Mouse (Mus musculus) gastrocnemius, postnatal 36 days (tissue): ENCODE measurements around the gene Nt5dc2. TPM values are rescaled to one million over a fixed set of nuclear protein-coding genes. Genes with fewer than 3 reads are reported as not detected.

Experiments used
- DNase-seq, 2 experiments: peaks; one replicate each; pipeline ENCODE4 v3.0.0; 2022
- intact Hi-C: fragments of 180-260 bp; cut with DNase I; formaldehyde crosslinking; loops from one replicate; pipeline ENCODE4 v1.15.1; 2025
- total RNA-seq, 2 experiments: library from RNA; stranded (reverse); gene quantifications; 2 replicates each; pipeline ENCODE4 v1.2.3; 2021

The Nt5dc2 gene
- total RNA-seq, 2 experiments from 2014 or later: 2.2 to 2.4 TPM

GRCm38 (mm10) chr14:31133023-31133665 lies 2.3 kb downstream of the Nt5dc2 start:
- intact Hi-C loops: loop anchor here (5.0 kb wide), 1 partner anchor 54 kb away; no protein-coding TSS in a partner anchor
- DNase-seq: peak in 1 of 2 experiments; percentile 12

GRCm38 (mm10) chr14:31134015-31135000 lies 3.5 kb downstream of the Nt5dc2 start:
- intact Hi-C loops: loop anchor here (5.0 kb wide), 1 partner anchor 53 kb away; no protein-coding TSS in a partner anchor
- DNase-seq: peak in 1 of 2 experiments; percentile 17

GRCm38 (mm10) chr14:31135495-31136410 lies 4.9 kb downstream of the Nt5dc2 start:
- intact Hi-C loops: no loop called here
- DNase-seq: peak in 1 of 2 experiments; percentile 17

GRCm38 (mm10) chr14:31136411-31137280 lies 5.8 kb downstream of the Nt5dc2 start:
- peak in 1 of 2 experiments; percentile 13 for DNase-seq
- intact Hi-C loops: no loop called here

- DNase-seq: no peak
- intact Hi-C loops: no loop called here
Observed at GRCm38 (mm10) chr14:31137281-31137595, 6.4 kb downstream of the Nt5dc2 start.

GRCm38 (mm10) chr14:31137791-31138190 lies 6.9 kb downstream of the Nt5dc2 start:
- peak in 1 of 2 experiments; percentile 14 for DNase-seq
- intact Hi-C loops: no loop called here

GRCm38 (mm10) chr14:31138219-31138896 lies 7.5 kb downstream of the Nt5dc2 start:
- no peak for DNase-seq
- intact Hi-C loops: no loop called here

- intact Hi-C loops: no loop called here
- DNase-seq: no peak
Observed at GRCm38 (mm10) chr14:31138897-31139429, 8.1 kb downstream of the Nt5dc2 start.

- DNase-seq: no peak
- intact Hi-C loops: no loop called here
Observed at GRCm38 (mm10) chr14:31139666-31140065, 8.8 kb downstream of the Nt5dc2 start.

- intact Hi-C loops: no loop called here
Observed at GRCm38 (mm10) chr14:31140141-31140540, 9.3 kb downstream of the Nt5dc2 start.

GRCm38 (mm10) chr14:31141011-31141410 lies 10.2 kb downstream of the Nt5dc2 start:
- DNase-seq: peak; percentile 2 to 10

More at GRCm38 (mm10) chr14:31140141-31140540, 9.3 kb downstream of the Nt5dc2 start:
- DNase-seq: peak in 1 of 2 experiments; percentile 10

GRCm38 (mm10) chr14:31145694-31146093 lies 14.8 kb downstream of the Nt5dc2 start:
- no peak for DNase-seq
- intact Hi-C loops: no loop called here

More at GRCm38 (mm10) chr14:31141011-31141410, 10.2 kb downstream of the Nt5dc2 start:
- intact Hi-C loops: no loop called here

- no peak for DNase-seq
- intact Hi-C loops: no loop called here
Observed at GRCm38 (mm10) chr14:31160196-31161150, 29.6 kb downstream of the Nt5dc2 start.

- intact Hi-C loops: no loop called here
- DNase-seq: no peak
Observed at GRCm38 (mm10) chr14:31161191-31161590, 30.3 kb downstream of the Nt5dc2 start.

GRCm38 (mm10) chr14:31161638-31162037 lies 30.8 kb downstream of the Nt5dc2 start:
- no peak for DNase-seq
- intact Hi-C loops: no loop called here

GRCm38 (mm10) chr14:31164067-31164466 lies 33.2 kb downstream of the Nt5dc2 start:
- no peak for DNase-seq
- intact Hi-C loops: no loop called here

- intact Hi-C loops: no loop called here
- no peak for DNase-seq
Observed at GRCm38 (mm10) chr14:31165010-31165409, 34.2 kb downstream of the Nt5dc2 start.
